In the genomic region with DNA sequence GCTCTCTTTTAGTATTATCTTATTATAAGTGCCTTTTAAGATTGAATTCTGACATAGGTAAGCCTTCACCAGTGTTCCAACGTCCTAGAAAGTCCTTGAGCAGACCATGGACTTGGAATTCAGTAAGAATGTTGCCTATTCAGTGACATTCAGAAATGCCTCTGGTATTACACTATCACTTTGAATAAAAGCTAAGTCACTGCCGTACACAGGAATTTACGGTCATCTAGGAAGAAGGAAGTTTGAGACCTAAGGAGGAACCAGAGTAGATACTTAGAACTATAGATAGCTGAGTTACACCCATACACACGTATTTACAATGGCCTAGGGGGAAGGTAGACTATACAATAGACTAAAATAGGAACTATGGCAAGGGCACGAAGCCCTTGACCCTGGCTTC, we compare ENCODE assay signal across 4 mouse cellular contexts.
A peak's percentile ranks its signal among the peaks of the same experiment; 100 is the strongest.
DNase-seq lines count a peak whose midpoint lies in the region; TF ChIP-seq lines count a peak whose summit lies in the region.
"Not testable (repeated sequence)": the region's sequence is repeated elsewhere in the genome, so short reads cannot be mapped to it uniquely, and the experiment has no call there.

No protein-coding gene starts in this region.

- DNase-seq in ES-CJ7 (ENCODE audit: low read depth, low spot score) (peak; percentile 28), R1 (ENCODE audit: low read depth, low spot score) (peak; percentile 53), ZHBTc4 (ENCODE audit: low read depth, low spot score) (peak; percentile 61)
- not testable (repeated sequence) for DNase-seq in ES-E14 (ENCODE audit: low read depth, low spot score)

- not testable (repeated sequence) for H3K4me3 ChIP-seq in ES-E14 (ENCODE audit: insufficient read depth in 1 of 2, low read depth in 1 of 2, low read length in 2 of 2, poor library complexity in 1 of 2, severe bottlenecking in 1 of 2)

- not testable (repeated sequence) for H3K9ac ChIP-seq in ES-E14 (ENCODE audit: insufficient read depth, low read depth, low read length, poor library complexity, severe bottlenecking)

- H3K9me3 ChIP-seq in ES-E14 (ENCODE audit: control insufficient read depth, insufficient read depth, low read depth, low read length) = not testable (repeated sequence)

- in situ Hi-C loops in ES-E14 (cut with MboI; ENCODE audit: low sequenced_read_pairs in 2 of 2, unreplicated experiment in 2 of 2) = not testable (repeated sequence)

- H3K36me3 ChIP-seq in ES-E14 (ENCODE audit: control insufficient read depth, insufficient read depth, low read length, poor library complexity, severe bottlenecking) = not testable (repeated sequence)

- H3K4me1 ChIP-seq in ES-E14 (ENCODE audit: control insufficient read depth in 2 of 2, insufficient read depth in 2 of 2, low read length in 2 of 2, poor library complexity in 1 of 2) = not testable (repeated sequence)

- not testable (repeated sequence) for H3K27ac ChIP-seq in ES-E14 (ENCODE audit: insufficient read depth, low read depth, low read length, poor library complexity, severe bottlenecking)

TF ChIP-seq in ES-E14, 5 proteins besides CTCF, POLR2A, EP300 and RAD21:
- 0 out of 2 replicates have a peak, but pooled peaks have one; percentile 11 for TF ChIP-seq MAFK (IDR thresholded peaks at IDR 0.05; ENCODE audit: insufficient read depth, low read depth, low read length)
